Mouse (Mus musculus): ENCODE measurements around the gene Il9. TPM values are rescaled to one million over a fixed set of nuclear protein-coding genes. Genes with fewer than 3 reads are reported as not detected.

The Il9 gene
- polyA plus RNA-seq, 1 experiment from 2014 or later, result not detected

- H3K4me2 ChIP-seq (ENCODE audit: low read depth, low read length, severe bottlenecking), result no peak overlapping the region
- DNase-seq (ENCODE audit: low spot score) (no peak), ATAC-seq (replicated peaks; ENCODE audit: low FRiP score) (no peak)
- no peak overlapping the region for H3K27ac ChIP-seq (ENCODE audit: low read depth, low read length)
- no peaks in the 10 kb centered on the region for H3K27me3 ChIP-seq (ENCODE audit: control insufficient read depth, insufficient read depth, low read length)
- no peak overlapping the region for H3K4me3 ChIP-seq (ENCODE audit: low read depth, low read length)
- H3K36me3 ChIP-seq (ENCODE audit: control insufficient read depth, insufficient read depth, low read length), result no peaks in the 10 kb centered on the region
- no peaks in the 10 kb centered on the region for H3K4me1 ChIP-seq (replicated peaks; ENCODE audit: control insufficient read depth, insufficient read depth, low read length)
- 76% methylated on average over 6 of the region's 6 CpGs for WGBS
- H3K9me3 ChIP-seq (ENCODE audit: control insufficient read depth, low read length), result no peaks in the 10 kb centered on the region
- H3K9ac ChIP-seq (ENCODE audit: low read length), result no peak overlapping the region
These were observed 4.0 kb downstream of the Il9 start for GRCm38 (mm10) chr13:56478027-56478426.

- H3K4me2 ChIP-seq (ENCODE audit: low read depth, low read length, severe bottlenecking), result no peak overlapping the region
- no peak overlapping the region for H3K4me3 ChIP-seq (ENCODE audit: low read depth, low read length)
- H3K4me1 ChIP-seq (replicated peaks; ENCODE audit: control insufficient read depth, insufficient read depth, low read length), result no peaks in the 10 kb centered on the region
- ATAC-seq (replicated peaks; ENCODE audit: low FRiP score) (no peak), DNase-seq (ENCODE audit: low spot score) (no peak)
- no peaks in the 10 kb centered on the region for H3K9me3 ChIP-seq (ENCODE audit: control insufficient read depth, low read length)
- H3K27me3 ChIP-seq (ENCODE audit: control insufficient read depth, insufficient read depth, low read length), result no peaks in the 10 kb centered on the region
- no peak overlapping the region for H3K9ac ChIP-seq (ENCODE audit: low read length)
- no peak overlapping the region for H3K27ac ChIP-seq (ENCODE audit: low read depth, low read length)
- WGBS, result 71% methylated on average over 6 of the region's 6 CpGs
- H3K36me3 ChIP-seq (ENCODE audit: control insufficient read depth, insufficient read depth, low read length), result no peaks in the 10 kb centered on the region
These were observed 4.8 kb downstream of the Il9 start for GRCm38 (mm10) chr13:56477271-56477670.

- Histone ChIP-seq H3K4me1 (replicated peaks; ENCODE audit: control insufficient read depth, insufficient read depth, low read length) (no peaks in the 10 kb centered on the region), H3K36me3 (ENCODE audit: control insufficient read depth, insufficient read depth, low read length) (no peaks in the 10 kb centered on the region), H3K9ac (ENCODE audit: low read length) (no peak overlapping the region), H3K27me3 (ENCODE audit: control insufficient read depth, insufficient read depth, low read length) (no peaks in the 10 kb centered on the region), H3K9me3 (ENCODE audit: control insufficient read depth, low read length) (no peaks in the 10 kb centered on the region), H3K27ac (ENCODE audit: low read depth, low read length) (no peak overlapping the region), H3K4me2 (ENCODE audit: low read depth, low read length, severe bottlenecking) (no peak overlapping the region), H3K4me3 (ENCODE audit: low read depth, low read length) (no peak overlapping the region)
- WGBS, result 80% methylated on average over 5 of the region's 5 CpGs
- DNase-seq (ENCODE audit: low spot score) (no peak), ATAC-seq (replicated peaks; ENCODE audit: low FRiP score) (no peak)
These were observed 5.3 kb downstream of the Il9 start for GRCm38 (mm10) chr13:56476790-56477189.

- peak; percentile 46; the same call in 1 of the 2 replicates for ATAC-seq (replicated peaks; ENCODE audit: low FRiP score)
- peak; percentile 64 for DNase-seq (ENCODE audit: low spot score)
- no peaks in the 10 kb centered on the region for H3K4me1 ChIP-seq (replicated peaks; ENCODE audit: control insufficient read depth, insufficient read depth, low read length)
- no peak overlapping the region for H3K4me3 ChIP-seq (ENCODE audit: low read depth, low read length)
- H3K4me2 ChIP-seq (ENCODE audit: low read depth, low read length, severe bottlenecking), result no peak overlapping the region
- H3K9ac ChIP-seq (ENCODE audit: low read length), result no peak overlapping the region
- no peaks in the 10 kb centered on the region for H3K36me3 ChIP-seq (ENCODE audit: control insufficient read depth, insufficient read depth, low read length)
- WGBS, result 38% methylated on average over 4 of the region's 4 CpGs
- H3K9me3 ChIP-seq (ENCODE audit: control insufficient read depth, low read length), result no peaks in the 10 kb centered on the region
- H3K27ac ChIP-seq (ENCODE audit: low read depth, low read length), result no peak overlapping the region
- no peaks in the 10 kb centered on the region for H3K27me3 ChIP-seq (ENCODE audit: control insufficient read depth, insufficient read depth, low read length)
These were observed 6.7 kb downstream of the Il9 start for GRCm38 (mm10) chr13:56475363-56475762.

- WGBS, result 93% methylated on average over 9 of the region's 9 CpGs
- ATAC-seq (replicated peaks; ENCODE audit: low FRiP score) (no peak), DNase-seq (ENCODE audit: low spot score) (no peak)
- H3K36me3 ChIP-seq (ENCODE audit: control insufficient read depth, insufficient read depth, low read length), result no peaks in the 10 kb centered on the region
- no peak overlapping the region for H3K4me2 ChIP-seq (ENCODE audit: low read depth, low read length, severe bottlenecking)
- H3K27me3 ChIP-seq (ENCODE audit: control insufficient read depth, insufficient read depth, low read length), result no peaks in the 10 kb centered on the region
- H3K4me1 ChIP-seq (replicated peaks; ENCODE audit: control insufficient read depth, insufficient read depth, low read length), result no peaks in the 10 kb centered on the region
- no peak overlapping the region for H3K9ac ChIP-seq (ENCODE audit: low read length)
- no peaks in the 10 kb centered on the region for H3K9me3 ChIP-seq (ENCODE audit: control insufficient read depth, low read length)
- H3K4me3 ChIP-seq (ENCODE audit: low read depth, low read length), result no peak overlapping the region
- no peak overlapping the region for H3K27ac ChIP-seq (ENCODE audit: low read depth, low read length)
These were observed 9.4 kb downstream of the Il9 start for GRCm38 (mm10) chr13:56472661-56473060.

GRCm38 (mm10) chr13:56471951-56472350 is 10.1 kb downstream of the Il9 start:
- DNase-seq (ENCODE audit: low spot score) (no peak), ATAC-seq (replicated peaks; ENCODE audit: low FRiP score) (no peak)
- no peaks in the 10 kb centered on the region for H3K36me3 ChIP-seq (ENCODE audit: control insufficient read depth, insufficient read depth, low read length)
- no peaks in the 10 kb centered on the region for H3K27me3 ChIP-seq (ENCODE audit: control insufficient read depth, insufficient read depth, low read length)
- no peaks in the 10 kb centered on the region for H3K4me1 ChIP-seq (replicated peaks; ENCODE audit: control insufficient read depth, insufficient read depth, low read length)
- 81% methylated on average over 9 of the region's 9 CpGs for WGBS
- H3K27ac ChIP-seq (ENCODE audit: low read depth, low read length), result no peak overlapping the region
- no peak overlapping the region for H3K9ac ChIP-seq (ENCODE audit: low read length)
- H3K4me3 ChIP-seq (ENCODE audit: low read depth, low read length), result no peak overlapping the region
- no peaks in the 10 kb centered on the region for H3K9me3 ChIP-seq (ENCODE audit: control insufficient read depth, low read length)
- no peak overlapping the region for H3K4me2 ChIP-seq (ENCODE audit: low read depth, low read length, severe bottlenecking)

GRCm38 (mm10) chr13:56471211-56471610 is 10.8 kb downstream of the Il9 start:
- DNase-seq (ENCODE audit: low spot score) (peak; percentile 36), ATAC-seq (replicated peaks; ENCODE audit: low FRiP score) (no peak)
- H3K27me3 ChIP-seq (ENCODE audit: control insufficient read depth, insufficient read depth, low read length), result no peaks in the 10 kb centered on the region
- H3K36me3 ChIP-seq (ENCODE audit: control insufficient read depth, insufficient read depth, low read length), result no peaks in the 10 kb centered on the region
- H3K9ac ChIP-seq (ENCODE audit: low read length), result no peak overlapping the region
- H3K4me2 ChIP-seq (ENCODE audit: low read depth, low read length, severe bottlenecking), result no peak overlapping the region
- WGBS, result 89% methylated on average over 6 of the region's 6 CpGs
- no peak overlapping the region for H3K27ac ChIP-seq (ENCODE audit: low read depth, low read length)
- no peak overlapping the region for H3K4me3 ChIP-seq (ENCODE audit: low read depth, low read length)
- no peaks in the 10 kb centered on the region for H3K4me1 ChIP-seq (replicated peaks; ENCODE audit: control insufficient read depth, insufficient read depth, low read length)
- H3K9me3 ChIP-seq (ENCODE audit: control insufficient read depth, low read length), result no peaks in the 10 kb centered on the region

- DNase-seq (ENCODE audit: low spot score) (peak; percentile 22), ATAC-seq (replicated peaks; ENCODE audit: low FRiP score) (no peak)
- no peaks in the 10 kb centered on the region for H3K4me1 ChIP-seq (replicated peaks; ENCODE audit: control insufficient read depth, insufficient read depth, low read length)
- no peaks in the 10 kb centered on the region for H3K9me3 ChIP-seq (ENCODE audit: control insufficient read depth, low read length)
- no peak overlapping the region for H3K4me3 ChIP-seq (ENCODE audit: low read depth, low read length)
- no peaks in the 10 kb centered on the region for H3K27me3 ChIP-seq (ENCODE audit: control insufficient read depth, insufficient read depth, low read length)
- no peak overlapping the region for H3K4me2 ChIP-seq (ENCODE audit: low read depth, low read length, severe bottlenecking)
- H3K36me3 ChIP-seq (ENCODE audit: control insufficient read depth, insufficient read depth, low read length), result no peaks in the 10 kb centered on the region
- WGBS, result 97% methylated on average over 4 of the region's 4 CpGs
- H3K27ac ChIP-seq (ENCODE audit: low read depth, low read length), result no peak overlapping the region
- no peak overlapping the region for H3K9ac ChIP-seq (ENCODE audit: low read length)
These were observed 13.5 kb downstream of the Il9 start for GRCm38 (mm10) chr13:56468536-56468935.

GRCm38 (mm10) chr13:56467786-56468185 is 14.3 kb downstream of the Il9 start:
- Histone ChIP-seq H3K4me3 (ENCODE audit: low read depth, low read length) (no peak overlapping the region), H3K36me3 (ENCODE audit: control insufficient read depth, insufficient read depth, low read length) (no peaks in the 10 kb centered on the region), H3K9ac (ENCODE audit: low read length) (no peak overlapping the region), H3K27me3 (ENCODE audit: control insufficient read depth, insufficient read depth, low read length) (no peaks in the 10 kb centered on the region), H3K9me3 (ENCODE audit: control insufficient read depth, low read length) (no peaks in the 10 kb centered on the region), H3K27ac (ENCODE audit: low read depth, low read length) (no peak overlapping the region), H3K4me2 (ENCODE audit: low read depth, low read length, severe bottlenecking) (no peak overlapping the region), H3K4me1 (replicated peaks; ENCODE audit: control insufficient read depth, insufficient read depth, low read length) (no peaks in the 10 kb centered on the region)
- peak; percentile 23 for DNase-seq (ENCODE audit: low spot score)
- ATAC-seq (replicated peaks; ENCODE audit: low FRiP score), result no peak
- 95% methylated on average over 7 of the region's 7 CpGs for WGBS

Measured in forebrain, embryonic 11.5 days (tissue).